Mouse (Mus musculus): ENCODE data around the gene Per3. TPM values are rescaled to one million over a fixed set of nuclear protein-coding genes. Genes with fewer than 3 reads are reported as not detected.
"Not testable (repeated sequence)": the region's sequence is repeated elsewhere in the genome, so short reads cannot be mapped to it uniquely, and the experiment has no call there.

Gene Per3
- total and polyA plus RNA-seq, 2 experiments from 2014 or later: 4.5 to 6.5 TPM

- Histone ChIP-seq H3K9ac (replicated peaks; ENCODE audit: low read length, poor library complexity, severe bottlenecking) (no peak overlapping the region), H3K9me3 (ENCODE audit: low read length) (no peaks in the 10 kb centered on the region), H3K27me3 (ENCODE audit: insufficient read depth, low read length) (no peaks in the 10 kb centered on the region), H3K4me2 (ENCODE audit: low read depth, low read length, poor library complexity, severe bottlenecking) (peak overlapping the region; percentile 92), H3K36me3 (ENCODE audit: insufficient read depth, low read length) (0 out of 2 replicates have a peak, but pooled peaks cover 3% of the 10 kb centered on the region), H3K4me1 (ENCODE audit: insufficient read depth, low read length) (no peaks in the 10 kb centered on the region), H3K4me3 (ENCODE audit: low read depth, low read length) (peak overlapping the region; percentile 57; the same call in 1 of the 2 replicates), H3K27ac (ENCODE audit: low read depth, low read length) (no peak overlapping the region)
- 43% methylated on average over 5 of the region's 5 CpGs for WGBS
- no peak for DNase-seq (ENCODE audit: low spot score)
- no peak for TF ChIP-seq CTCF (IDR thresholded peaks at IDR 0.05)
- no peak for ATAC-seq (ENCODE audit: low FRiP score)
Measured at GRCm38 (mm10) chr4:151043281-151043680, 1.2 kb downstream of the Per3 start.

DNA sequence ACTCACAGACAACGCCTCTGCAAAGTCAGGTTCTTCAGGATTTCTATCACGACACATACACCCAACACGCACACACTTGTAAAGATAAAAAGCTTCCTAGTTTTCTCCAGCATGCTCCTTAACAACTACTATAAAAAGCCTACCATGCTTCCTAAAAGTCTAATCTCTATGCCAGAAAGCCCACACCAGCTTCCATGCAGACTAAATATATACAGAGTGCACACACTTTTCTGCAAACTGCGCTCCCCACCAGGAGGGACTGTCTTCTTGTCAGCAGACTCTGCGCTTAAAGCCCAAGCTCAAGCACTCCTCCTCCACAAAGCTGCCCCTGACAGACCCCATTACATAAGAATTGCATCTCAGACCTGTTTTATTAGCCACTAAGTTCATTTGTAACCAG, 3.0 kb downstream of the Per3 start:
- H3K9ac ChIP-seq (replicated peaks; ENCODE audit: low read length, poor library complexity, severe bottlenecking): no peak overlapping the region
- no peak overlapping the region for H3K27ac ChIP-seq (ENCODE audit: low read depth, low read length)
- H3K9me3 ChIP-seq (ENCODE audit: low read length): no peaks in the 10 kb centered on the region
- no peak for ATAC-seq (ENCODE audit: low FRiP score)
- H3K27me3 ChIP-seq (ENCODE audit: insufficient read depth, low read length): no peaks in the 10 kb centered on the region
- 91% methylated on average over 5 of the region's 5 CpGs for WGBS
- no peak overlapping the region for H3K4me3 ChIP-seq (ENCODE audit: low read depth, low read length)
- H3K4me1 ChIP-seq (ENCODE audit: insufficient read depth, low read length): no peaks in the 10 kb centered on the region
- H3K4me2 ChIP-seq (ENCODE audit: low read depth, low read length, poor library complexity, severe bottlenecking): no peak overlapping the region
- TF ChIP-seq CTCF (IDR thresholded peaks at IDR 0.05): no peak
- no peak for DNase-seq (ENCODE audit: low spot score)
- H3K36me3 ChIP-seq (ENCODE audit: insufficient read depth, low read length): no peaks in the 10 kb centered on the region

- no peak overlapping the region for H3K9ac ChIP-seq (replicated peaks; ENCODE audit: low read length, poor library complexity, severe bottlenecking)
- DNase-seq (ENCODE audit: low spot score) (no peak), ATAC-seq (ENCODE audit: low FRiP score) (no peak)
- H3K4me3 ChIP-seq (ENCODE audit: low read depth, low read length): no peak overlapping the region
- no peaks in the 10 kb centered on the region for H3K4me1 ChIP-seq (ENCODE audit: insufficient read depth, low read length)
- H3K27ac ChIP-seq (ENCODE audit: low read depth, low read length): no peak overlapping the region
- H3K27me3 ChIP-seq (ENCODE audit: insufficient read depth, low read length): no peaks in the 10 kb centered on the region
- no peaks in the 10 kb centered on the region for H3K9me3 ChIP-seq (ENCODE audit: low read length)
- TF ChIP-seq CTCF (IDR thresholded peaks at IDR 0.05): no peak
- 93% methylated on average over 11 of the region's 11 CpGs for WGBS
- H3K4me2 ChIP-seq (ENCODE audit: low read depth, low read length, poor library complexity, severe bottlenecking): no peak overlapping the region
- peaks cover 3% of the 10 kb centered on the region; the same call in 1 of the 2 replicates for H3K36me3 ChIP-seq (ENCODE audit: insufficient read depth, low read length)
Measured at GRCm38 (mm10) chr4:151037800-151038199, 6.7 kb downstream of the Per3 start.

GRCm38 (mm10) chr4:151036521-151036920, 7.9 kb downstream of the Per3 start:
- ATAC-seq (ENCODE audit: low FRiP score): no peak
- no peaks in the 10 kb centered on the region for H3K9me3 ChIP-seq (ENCODE audit: low read length)
- no peak for TF ChIP-seq CTCF (IDR thresholded peaks at IDR 0.05)
- H3K27me3 ChIP-seq (ENCODE audit: insufficient read depth, low read length): no peaks in the 10 kb centered on the region
- H3K36me3 ChIP-seq (ENCODE audit: insufficient read depth, low read length): peaks cover 3% of the 10 kb centered on the region; the same call in 1 of the 2 replicates
- no peak overlapping the region for H3K4me2 ChIP-seq (ENCODE audit: low read depth, low read length, poor library complexity, severe bottlenecking)
- WGBS: 89% methylated on average over 7 of the region's 7 CpGs
- H3K27ac ChIP-seq (ENCODE audit: low read depth, low read length): no peak overlapping the region
- no peak overlapping the region for H3K4me3 ChIP-seq (ENCODE audit: low read depth, low read length)
- H3K9ac ChIP-seq (replicated peaks; ENCODE audit: low read length, poor library complexity, severe bottlenecking): no peak overlapping the region
- DNase-seq (ENCODE audit: low spot score): no peak
- no peaks in the 10 kb centered on the region for H3K4me1 ChIP-seq (ENCODE audit: insufficient read depth, low read length)

DNA sequence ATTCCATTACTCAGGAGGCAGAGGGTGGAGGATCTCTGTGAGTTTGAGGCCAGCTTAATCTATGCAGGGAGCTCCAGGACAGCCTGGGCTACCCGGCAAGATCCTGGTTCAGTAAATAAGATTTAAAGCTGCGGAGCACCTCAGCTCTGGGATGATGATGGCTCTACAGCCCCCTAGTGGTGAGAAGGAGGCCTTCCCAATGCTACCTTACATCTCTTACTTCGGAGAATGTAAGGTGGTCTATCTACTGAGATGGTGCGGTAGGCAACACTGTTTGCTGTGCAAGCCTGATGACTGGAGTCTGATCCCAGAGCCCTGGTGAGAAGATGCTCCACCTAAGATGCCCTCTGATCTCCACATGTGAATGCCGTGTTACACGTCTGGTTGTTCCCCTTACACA, 17.5 kb downstream of the Per3 start:
- H3K27me3 ChIP-seq (ENCODE audit: insufficient read depth, low read length): no peaks in the 10 kb centered on the region
- H3K4me2 ChIP-seq (ENCODE audit: low read depth, low read length, poor library complexity, severe bottlenecking): no peak overlapping the region
- no peaks in the 10 kb centered on the region for H3K4me1 ChIP-seq (ENCODE audit: insufficient read depth, low read length)
- no peak overlapping the region for H3K27ac ChIP-seq (ENCODE audit: low read depth, low read length)
- H3K4me3 ChIP-seq (ENCODE audit: low read depth, low read length): no peak overlapping the region
- H3K9me3 ChIP-seq (ENCODE audit: low read length): no peaks in the 10 kb centered on the region
- TF ChIP-seq CTCF (IDR thresholded peaks at IDR 0.05): peak; percentile 78
- 47% methylated on average over 6 of the region's 6 CpGs for WGBS
- peak; percentile 64 for DNase-seq (ENCODE audit: low spot score)
- peaks cover 7% of the 10 kb centered on the region; the same call in 1 of the 2 replicates for H3K36me3 ChIP-seq (ENCODE audit: insufficient read depth, low read length)
- H3K9ac ChIP-seq (replicated peaks; ENCODE audit: low read length, poor library complexity, severe bottlenecking): no peak overlapping the region
- no peak for ATAC-seq (ENCODE audit: low FRiP score)

DNA sequence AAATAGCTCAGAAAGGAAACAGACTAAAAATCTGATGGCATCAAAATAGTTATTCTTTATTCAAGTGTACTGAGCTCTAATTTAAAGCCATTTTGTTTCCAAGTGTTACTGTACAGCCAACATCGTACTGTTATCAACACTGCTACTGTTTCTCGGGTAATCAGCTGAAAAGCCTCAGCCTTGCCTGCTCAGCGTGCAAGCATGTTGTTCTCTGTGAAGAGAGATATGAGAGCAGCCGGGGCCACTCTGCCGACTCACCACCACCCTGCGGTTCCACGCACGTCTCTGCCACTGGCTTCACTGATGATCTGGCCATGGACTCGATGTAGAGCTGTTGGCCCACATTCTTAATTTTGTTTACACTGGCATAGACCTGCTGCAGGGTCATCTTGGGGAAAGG, 20.3 kb downstream of the Per3 start:
- H3K27ac ChIP-seq (ENCODE audit: low read depth, low read length): no peak overlapping the region
- no peak overlapping the region for H3K4me2 ChIP-seq (ENCODE audit: low read depth, low read length, poor library complexity, severe bottlenecking)
- DNase-seq (ENCODE audit: low spot score): no peak
- no peaks in the 10 kb centered on the region for H3K9me3 ChIP-seq (ENCODE audit: low read length)
- H3K27me3 ChIP-seq (ENCODE audit: insufficient read depth, low read length): no peaks in the 10 kb centered on the region
- H3K9ac ChIP-seq (replicated peaks; ENCODE audit: low read length, poor library complexity, severe bottlenecking): no peak overlapping the region
- no peak for ATAC-seq (ENCODE audit: low FRiP score)
- H3K4me3 ChIP-seq (ENCODE audit: low read depth, low read length): no peak overlapping the region
- TF ChIP-seq CTCF (IDR thresholded peaks at IDR 0.05): no peak
- H3K4me1 ChIP-seq (ENCODE audit: insufficient read depth, low read length): no peaks in the 10 kb centered on the region
- peaks cover 9% of the 10 kb centered on the region for H3K36me3 ChIP-seq (ENCODE audit: insufficient read depth, low read length)
- WGBS: 91% methylated on average over 9 of the region's 9 CpGs

- H3K4me2 ChIP-seq (ENCODE audit: low read depth, low read length, poor library complexity, severe bottlenecking); H3K4me3 ChIP-seq (ENCODE audit: low read depth, low read length); H3K27ac ChIP-seq (ENCODE audit: low read depth, low read length); DNase-seq (ENCODE audit: low spot score); ATAC-seq (ENCODE audit: low FRiP score); H3K9me3 ChIP-seq (ENCODE audit: low read length); H3K9ac ChIP-seq (replicated peaks; ENCODE audit: low read length, poor library complexity, severe bottlenecking); H3K4me1 ChIP-seq (ENCODE audit: insufficient read depth, low read length); H3K27me3 ChIP-seq (ENCODE audit: insufficient read depth, low read length): not testable (repeated sequence)
- H3K36me3 ChIP-seq (ENCODE audit: insufficient read depth, low read length): peaks cover 21% of the 10 kb centered on the region
- WGBS: 89% methylated on average over 1 of the region's 1 CpGs
Measured at GRCm38 (mm10) chr4:151017356-151017755, 27.1 kb downstream of the Per3 start.
